8 mouse cellular contexts compared by ENCODE assay signal in genomic region chr2:155826630-155827424, GRCm38 (mm10). TPM values are rescaled to one million over a fixed set of nuclear protein-coding genes. Genes with fewer than 3 reads are reported as not detected.
A peak's percentile ranks its signal among the peaks of the same experiment; 100 is the strongest.
DNase-seq lines count a peak whose midpoint lies in the region; ATAC-seq and TF ChIP-seq lines count a peak whose summit lies in the region.

Gene Eif6, minus strand, starts transcription at chr2:155826925.

- peak within 1 kb of the TSS; percentile 97 for H3K4me2 ChIP-seq in hindbrain, embryonic 16.5 days (ENCODE audit: low read length)

- intact Hi-C loops in gastrocnemius, adult 2 months (cut with DNase I), result no loop called here

- H3K4me1 ChIP-seq in hindbrain, embryonic 16.5 days (ENCODE audit: control insufficient read depth, insufficient read depth, low read depth, low read length), result peaks cover 16% of the 10 kb centered on the region

- DNase-seq in cerebellum, postnatal 4 days (ENCODE audit: low spot score in 2 of 2), result peak; percentile 59 to 79
- DNase-seq in gastrocnemius, adult 2 months, result peak; percentile 90
- DNase-seq in left cerebral cortex, adult 11 months (ENCODE audit: low spot score), result peak; percentile 66
- DNase-seq in lung, postnatal 4 days, result peak; percentile 91 to 92
- peak; percentile 94 for DNase-seq in retina, postnatal 1 day
- peak; percentile 64 for DNase-seq in urinary bladder, adult 2 months (ENCODE audit: low spot score)

- WGBS in hindbrain, embryonic 16.5 days, result 2% methylated on average over 27 of the region's 27 CpGs

- H3K9me3 ChIP-seq in hindbrain, embryonic 16.5 days (ENCODE audit: control insufficient read depth, low read length), result no peaks in the 10 kb centered on the region

- H3K9ac ChIP-seq in hindbrain, embryonic 16.5 days (ENCODE audit: low read depth, low read length), result peak within 1 kb of the TSS; percentile 75

- no peak for TF ChIP-seq CTCF in gastrocnemius, adult 2 months (IDR thresholded peaks at IDR 0.05)

- peaks cover 10% of the 10 kb centered on the region for H3K36me3 ChIP-seq in hindbrain, embryonic 16.5 days (ENCODE audit: control insufficient read depth, insufficient read depth, low read length)

- peak; percentile 98 for ATAC-seq in activated CD4-positive, CD25-positive, alpha-beta regulatory T cell, adult 4 months
- ATAC-seq in hindbrain, embryonic 16.5 days, result peak; percentile 95

- no peaks in the 10 kb centered on the region for H3K27me3 ChIP-seq in hindbrain, embryonic 16.5 days (replicated peaks; ENCODE audit: control insufficient read depth, insufficient read depth, low read length)

- H3K27ac ChIP-seq in gastrocnemius, adult 2 months, result peak within 1 kb of the TSS; percentile 87
- H3K27ac ChIP-seq in hindbrain, embryonic 16.5 days (ENCODE audit: low read depth, low read length), result peak within 1 kb of the TSS; percentile 80

- H3K4me3 ChIP-seq in gastrocnemius, adult 2 months, result peak within 1 kb of the TSS; percentile 95
- H3K4me3 ChIP-seq in hindbrain, embryonic 16.5 days (ENCODE audit: low read length), result peak within 1 kb of the TSS; percentile 83

RNA-seq across cellular contexts. Expression of gene Eif6, which starts in this region (rescaled TPM):
- polyA plus RNA-seq in activated CD4-positive, CD25-positive, alpha-beta regulatory T cell, adult 4 months (2017; shearing (Covaris generic)), result 10 to 100 TPM; 73.4 to 81.2 TPM
- 10 to 100 TPM; 41.0 to 46.7 TPM for total RNA-seq in gastrocnemius, adult 2 months (2021)
- 151 TPM in 2 replicates for polyA plus RNA-seq in hindbrain, embryonic 16.5 days (2015; fragmentation: Nextera tagmentation; extraction: Ambion mirVana)
- polyA plus RNA-seq in urinary bladder, adult 2 months (2012; rRNA removed), result 63.3 and 65.9 TPM in 2 replicates

Comparison
In these comparisons a context has a peak if more than half of its experiments do, and no peak if none do; other contexts are left out.
1. Peak in every context shown above with its lines: DNase-seq, ATAC-seq, H3K4me3 ChIP-seq and H3K27ac ChIP-seq.